Mouse (Mus musculus): ENCODE measurements around the gene Sorcs2. TPM values are rescaled to one million over a fixed set of nuclear protein-coding genes. Genes with fewer than 3 reads are reported as not detected.
A peak's percentile ranks its signal among the peaks of the same experiment; 100 is the strongest.

Sorcs2 gene
- polyA plus RNA-seq, 1 experiment from 2014 or later, result 10.9 TPM

GRCm38 (mm10) chr5:36355683-36356082 is 42.3 kb downstream of the Sorcs2 start:
- H3K27me3 ChIP-seq (replicated peaks), result no peaks in the 10 kb centered on the region
- ATAC-seq (ENCODE audit: extremely low read depth, insufficient number of reproducible peaks, low FRiP score, low TSS enrichment), result no peak
- 0 out of 2 replicates have a peak overlapping the region, but pooled peaks have one; percentile 33 for H3K27ac ChIP-seq (replicated peaks)
- 43% methylated on average over 3 of the region's 3 CpGs for WGBS
- H3K4me1 ChIP-seq, result peaks cover 69% of the 10 kb centered on the region
- H3K9ac ChIP-seq, result 0 out of 2 replicates have a peak overlapping the region, but pooled peaks have one; percentile 25
- no peaks in the 10 kb centered on the region for H3K36me3 ChIP-seq
- no peak overlapping the region for H3K4me2 ChIP-seq
- no peaks in the 10 kb centered on the region for H3K9me3 ChIP-seq
- no peak overlapping the region for H3K4me3 ChIP-seq

GRCm38 (mm10) chr5:36353679-36354078 is 44.3 kb downstream of the Sorcs2 start:
- Histone ChIP-seq H3K36me3 (no peaks in the 10 kb centered on the region), H3K4me1 (peaks cover 49% of the 10 kb centered on the region), H3K27ac (replicated peaks) (no peak overlapping the region; the same call in 1 of the 2 replicates), H3K4me3 (no peak overlapping the region), H3K27me3 (replicated peaks) (no peaks in the 10 kb centered on the region), H3K9me3 (no peaks in the 10 kb centered on the region), H3K9ac (no peak overlapping the region), H3K4me2 (no peak overlapping the region)
- no peak for ATAC-seq (ENCODE audit: extremely low read depth, insufficient number of reproducible peaks, low FRiP score, low TSS enrichment)
- WGBS, result 58% methylated on average over 6 of the region's 6 CpGs

- no peak overlapping the region for H3K27ac ChIP-seq (replicated peaks)
- 89% methylated on average over 2 of the region's 2 CpGs for WGBS
- no peak overlapping the region for H3K4me3 ChIP-seq
- H3K27me3 ChIP-seq (replicated peaks), result no peaks in the 10 kb centered on the region
- H3K36me3 ChIP-seq, result no peaks in the 10 kb centered on the region
- no peak overlapping the region for H3K4me2 ChIP-seq
- no peak for ATAC-seq (ENCODE audit: extremely low read depth, insufficient number of reproducible peaks, low FRiP score, low TSS enrichment)
- no peaks in the 10 kb centered on the region for H3K9me3 ChIP-seq
- H3K4me1 ChIP-seq, result peaks cover 44% of the 10 kb centered on the region
- H3K9ac ChIP-seq, result no peak overlapping the region
These were observed 44.7 kb downstream of the Sorcs2 start for GRCm38 (mm10) chr5:36353194-36353593.

- H3K27me3 ChIP-seq (replicated peaks), result no peaks in the 10 kb centered on the region
- H3K4me2 ChIP-seq, result no peak overlapping the region
- no peak for ATAC-seq (ENCODE audit: extremely low read depth, insufficient number of reproducible peaks, low FRiP score, low TSS enrichment)
- H3K36me3 ChIP-seq, result no peaks in the 10 kb centered on the region
- H3K4me3 ChIP-seq, result no peak overlapping the region
- no peaks in the 10 kb centered on the region for H3K9me3 ChIP-seq
- no peak overlapping the region for H3K9ac ChIP-seq
- H3K27ac ChIP-seq (replicated peaks), result no peak overlapping the region
- WGBS, result 73% methylated on average over 4 of the region's 4 CpGs
- peaks cover 14% of the 10 kb centered on the region for H3K4me1 ChIP-seq
These were observed 51.2 kb downstream of the Sorcs2 start for GRCm38 (mm10) chr5:36346698-36347097.

GRCm38 (mm10) chr5:36339283-36339682 is 58.7 kb downstream of the Sorcs2 start:
- H3K27ac ChIP-seq (replicated peaks), result no peak overlapping the region
- H3K4me2 ChIP-seq, result no peak overlapping the region
- 73% methylated on average over 3 of the region's 3 CpGs for WGBS

GRCm38 (mm10) chr5:36336252-36336651 is 61.7 kb downstream of the Sorcs2 start:
- no peaks in the 10 kb centered on the region for H3K9me3 ChIP-seq
- peaks cover 3% of the 10 kb centered on the region; the same call in 1 of the 2 replicates for H3K27me3 ChIP-seq (replicated peaks)
- no peak overlapping the region for H3K4me3 ChIP-seq
- no peaks in the 10 kb centered on the region for H3K36me3 ChIP-seq
- H3K9ac ChIP-seq, result no peak overlapping the region
- peaks cover 25% of the 10 kb centered on the region for H3K4me1 ChIP-seq
- no peak overlapping the region for H3K27ac ChIP-seq (replicated peaks)
- no peak for ATAC-seq (ENCODE audit: extremely low read depth, insufficient number of reproducible peaks, low FRiP score, low TSS enrichment)
- 71% methylated on average over 7 of the region's 7 CpGs for WGBS
- no peak overlapping the region for H3K4me2 ChIP-seq

More at GRCm38 (mm10) chr5:36339283-36339682, 58.7 kb downstream of the Sorcs2 start:
- H3K9me3 ChIP-seq, result no peaks in the 10 kb centered on the region
- no peaks in the 10 kb centered on the region for H3K27me3 ChIP-seq (replicated peaks)
- no peak for ATAC-seq (ENCODE audit: extremely low read depth, insufficient number of reproducible peaks, low FRiP score, low TSS enrichment)
- H3K9ac ChIP-seq, result no peak overlapping the region
- H3K4me3 ChIP-seq, result no peak overlapping the region
- peaks cover 39% of the 10 kb centered on the region for H3K4me1 ChIP-seq
- no peaks in the 10 kb centered on the region for H3K36me3 ChIP-seq

GRCm38 (mm10) chr5:36335661-36336060 is 62.3 kb downstream of the Sorcs2 start:
- H3K27ac ChIP-seq (replicated peaks), result no peak overlapping the region
- no peak overlapping the region for H3K4me2 ChIP-seq
- no peaks in the 10 kb centered on the region for H3K9me3 ChIP-seq
- H3K4me3 ChIP-seq, result no peak overlapping the region
- no peak for ATAC-seq (ENCODE audit: extremely low read depth, insufficient number of reproducible peaks, low FRiP score, low TSS enrichment)
- no peaks in the 10 kb centered on the region for H3K36me3 ChIP-seq
- no peak overlapping the region for H3K9ac ChIP-seq
- H3K4me1 ChIP-seq, result peaks cover 29% of the 10 kb centered on the region
- peaks cover 3% of the 10 kb centered on the region; the same call in 1 of the 2 replicates for H3K27me3 ChIP-seq (replicated peaks)
- WGBS, result 81% methylated on average over 2 of the region's 2 CpGs

GRCm38 (mm10) chr5:36334227-36334626 is 63.7 kb downstream of the Sorcs2 start:
- 74% methylated on average over 7 of the region's 7 CpGs for WGBS
- H3K4me3 ChIP-seq, result no peak overlapping the region
- no peak for ATAC-seq (ENCODE audit: extremely low read depth, insufficient number of reproducible peaks, low FRiP score, low TSS enrichment)
- no peak overlapping the region for H3K27ac ChIP-seq (replicated peaks)
- H3K9ac ChIP-seq, result no peak overlapping the region
- H3K4me1 ChIP-seq, result peaks cover 28% of the 10 kb centered on the region
- no peak overlapping the region for H3K4me2 ChIP-seq
- H3K27me3 ChIP-seq (replicated peaks), result peaks cover 3% of the 10 kb centered on the region; the same call in 1 of the 2 replicates
- H3K9me3 ChIP-seq, result no peaks in the 10 kb centered on the region
- no peaks in the 10 kb centered on the region for H3K36me3 ChIP-seq

- Histone ChIP-seq H3K4me3 (no peak overlapping the region), H3K27ac (replicated peaks) (no peak overlapping the region), H3K36me3 (no peaks in the 10 kb centered on the region), H3K9ac (no peak overlapping the region), H3K4me1 (peaks cover 28% of the 10 kb centered on the region), H3K4me2 (no peak overlapping the region), H3K27me3 (replicated peaks) (peaks cover 3% of the 10 kb centered on the region; the same call in 1 of the 2 replicates), H3K9me3 (no peaks in the 10 kb centered on the region)
- no peak for ATAC-seq (ENCODE audit: extremely low read depth, insufficient number of reproducible peaks, low FRiP score, low TSS enrichment)
- 42% methylated on average over 21 of the region's 21 CpGs for WGBS
These were observed 67.3 kb downstream of the Sorcs2 start for GRCm38 (mm10) chr5:36330472-36331155.

- Histone ChIP-seq H3K9ac (no peak overlapping the region), H3K4me3 (no peak overlapping the region), H3K4me2 (no peak overlapping the region), H3K36me3 (no peaks in the 10 kb centered on the region), H3K9me3 (no peaks in the 10 kb centered on the region), H3K4me1 (peaks cover 47% of the 10 kb centered on the region), H3K27ac (replicated peaks) (no peak overlapping the region), H3K27me3 (replicated peaks) (no peaks in the 10 kb centered on the region)
- ATAC-seq (ENCODE audit: extremely low read depth, insufficient number of reproducible peaks, low FRiP score, low TSS enrichment), result no peak
- 74% methylated on average over 9 of the region's 9 CpGs for WGBS
These were observed 71.6 kb downstream of the Sorcs2 start for GRCm38 (mm10) chr5:36326057-36327010.

- WGBS, result 26% methylated on average over 9 of the region's 9 CpGs
- Histone ChIP-seq H3K9ac (peak overlapping the region; percentile 37; the same call in 1 of the 2 replicates), H3K4me3 (no peak overlapping the region), H3K27me3 (replicated peaks) (no peaks in the 10 kb centered on the region), H3K4me2 (no peak overlapping the region), H3K9me3 (no peaks in the 10 kb centered on the region), H3K36me3 (no peaks in the 10 kb centered on the region), H3K4me1 (peaks cover 51% of the 10 kb centered on the region), H3K27ac (replicated peaks) (peak overlapping the region; percentile 46)
- peak; percentile 28 for ATAC-seq (ENCODE audit: extremely low read depth, insufficient number of reproducible peaks, low FRiP score, low TSS enrichment)
These were observed 73.8 kb downstream of the Sorcs2 start for GRCm38 (mm10) chr5:36324140-36324572.
